ENCODE assay signal across 18 mouse cellular contexts in genomic region chr3:33990921-33991320, GRCm38 (mm10). TPM values are rescaled to one million over a fixed set of nuclear protein-coding genes. Genes with fewer than 3 reads are reported as not detected.
A peak's percentile ranks its signal among the peaks of the same experiment; 100 is the strongest.
DNase-seq lines count a peak whose midpoint lies in the region; ATAC-seq and TF ChIP-seq lines count a peak whose summit lies in the region.
"Had no signal": no experiment of that assay in that cellular context is flagged by ENCODE, and none has a peak within 500 bp of the region (broad histone marks: within the 10 kb centered on the region; RNA-seq: fewer than 3 reads in every experiment).

No protein-coding gene starts in this region.

- TF ChIP-seq CTCF in heart, adult 2 months (IDR thresholded peaks at IDR 0.05) = no peak

- peaks cover 3% of the 10 kb centered on the region; the same call in 1 of the 2 replicates for H3K4me1 ChIP-seq in heart, adult 2 months (ENCODE audit: control insufficient read depth, insufficient read depth, low read length)
- H3K4me1 ChIP-seq: hindbrain, embryonic 15.5 days; liver, embryonic 12.5 days; lung, embryonic 15.5 days; midbrain, embryonic 12.5 days; neural tube, embryonic 15.5 days had no signal

- no peak for ATAC-seq in erythroblast, adult 5-6 weeks (replicated peaks; ENCODE audit: low FRiP score, poor library complexity, severe bottlenecking)
- ATAC-seq in megakaryocyte progenitor cell, adult 5-6 weeks (replicated peaks; ENCODE audit: poor library complexity) = no peak
- ATAC-seq: forebrain, postnatal 0 days; intestine, postnatal 0 days; liver, embryonic 12.5 days had no signal

- 49% methylated on average over 8 of the region's 8 CpGs for WGBS in heart, adult 2 months

- no peak for TF ChIP-seq POLR2A in heart, adult 2 months (IDR thresholded peaks at IDR 0.05; ENCODE audit: insufficient read depth, low read depth, low read length)

- H3K27me3 ChIP-seq in heart, adult 2 months (ENCODE audit: control insufficient read depth, insufficient read depth, low read length) = no peaks in the 10 kb centered on the region
- H3K27me3 ChIP-seq: hindbrain, embryonic 15.5 days; liver, embryonic 12.5 days; lung, embryonic 15.5 days; midbrain, embryonic 12.5 days; neural tube, embryonic 15.5 days had no signal

- no peak overlapping the region for H3K4me3 ChIP-seq in heart, adult 2 months
- H3K4me3 ChIP-seq: hindbrain, embryonic 15.5 days; liver, embryonic 12.5 days; lung, embryonic 15.5 days; midbrain, embryonic 12.5 days; neural tube, embryonic 15.5 days had no signal

- H3K36me3 ChIP-seq in heart, adult 2 months (ENCODE audit: control insufficient read depth, insufficient read depth, low read length) = peaks cover 2% of the 10 kb centered on the region; the same call in 1 of the 2 replicates
- H3K36me3 ChIP-seq: hindbrain, embryonic 15.5 days; liver, embryonic 12.5 days; lung, embryonic 15.5 days; midbrain, embryonic 12.5 days; neural tube, embryonic 15.5 days had no signal

- H3K27ac ChIP-seq in heart, adult 2 months = peak overlapping the region; percentile 17; the same call in 1 of the 2 replicates
- H3K27ac ChIP-seq: hindbrain, embryonic 15.5 days; liver, embryonic 12.5 days; lung, embryonic 15.5 days; macrophage; midbrain, embryonic 12.5 days; neural tube, embryonic 15.5 days had no signal

- H3K79me2 ChIP-seq in heart, adult 2 months (replicated peaks; ENCODE audit: control insufficient read depth, insufficient read depth, low read length) = no peaks in the 10 kb centered on the region; the same call in 1 of the 2 replicates

- intact Hi-C loops in heart, adult 2 months (cut with DNase I) = loop anchor here (5.0 kb wide), 1 partner anchor 51 kb away; no protein-coding TSS in a partner anchor
- intact Hi-C loops in heart, postnatal 14 days (cut with DNase I) = no loop called here
- intact Hi-C loops in gastrocnemius, postnatal 14 days (cut with DNase I; ENCODE audit: low total_unique reads) = no loop called here

- TF ChIP-seq EP300 in heart, adult 2 months (IDR thresholded peaks at IDR 0.05; ENCODE audit: insufficient read depth, low read depth, low read length) = no peak

- no peak for DNase-seq in heart, adult 2 months
- no peak for DNase-seq in heart, postnatal 14 days
- DNase-seq in right cerebral cortex, adult 2 months (ENCODE audit: low spot score in 2 of 2) = peak; percentile 3 to 6
- DNase-seq in right cerebral cortex, postnatal 25 days = no peak
- DNase-seq in gastrocnemius, postnatal 14 days = peak; percentile 16
- DNase-seq in kidney, postnatal 14 days = no peak
- DNase-seq: cerebellum, postnatal 36 days; forebrain, postnatal 0 days; thymus, adult 18-20 months had no signal

- H3K9ac ChIP-seq in heart, adult 2 months (ENCODE audit: low read depth, low read length) = no peak overlapping the region
- H3K9ac ChIP-seq: forebrain, postnatal 0 days; hindbrain, embryonic 15.5 days; liver, embryonic 12.5 days; lung, embryonic 15.5 days; midbrain, embryonic 12.5 days; neural tube, embryonic 15.5 days had no signal

RNA-seq across cellular contexts. Expression of gene Fxr1, which starts 28.8 kb away (rescaled TPM):
- 100 to 1,000 TPM; 177 to 197 TPM for total RNA-seq in heart, adult 2 months (2021)
- polyA plus RNA-seq in heart, adult 2 months (2012; rRNA removed) = 32.2 and 73.2 TPM in 2 replicates
- 100 to 1,000 TPM; 158 to 160 TPM for total RNA-seq in heart, postnatal 14 days (2021)
- 100 to 1,000 TPM; 388 to 401 TPM for total RNA-seq in gastrocnemius, postnatal 14 days (2021)
- total RNA-seq in erythroblast, adult 5-6 weeks (2015; ENCODE audit: low replicate concordance) = 41.8 and 48.0 TPM in 2 replicates
- 83.4 and 93.7 TPM in 2 replicates for total RNA-seq in erythroblast, adult 5-6 weeks (2017; ENCODE audit: low replicate concordance)
- 102 and 118 TPM in 2 replicates for total RNA-seq in megakaryocyte progenitor cell, adult 5-6 weeks (2015)
- 167 and 209 TPM in 2 replicates for total RNA-seq in megakaryocyte progenitor cell, adult 5-6 weeks (2017)

Comparison
In these comparisons a context has a peak if more than half of its experiments do, and no peak if none do; other contexts are left out.
1. DNase-seq: peak in right cerebral cortex, adult 2 months (2 of 2) and gastrocnemius, postnatal 14 days (single experiment); none in heart, adult 2 months (0 of 2), heart, postnatal 14 days (0 of 2), right cerebral cortex, postnatal 25 days (single experiment) and kidney, postnatal 14 days (single experiment).